Mouse (Mus musculus) neural tube, embryonic 12.5 days (tissue): ENCODE results near the gene Vmn2r115. TPM values are rescaled to one million over a fixed set of nuclear protein-coding genes. Genes with fewer than 3 reads are reported as not detected.
"Not testable (repeated sequence)": the region's sequence is repeated elsewhere in the genome, so short reads cannot be mapped to it uniquely, and the experiment has no call there.

Experiments
- ATAC-seq: fragments of 200-750 bp; cut with Nextera tagmentation; 2 replicates; pipeline ENCODE4 v1.8.0; 2017; ENCODE audit warnings: low read depth, mild to moderate bottlenecking, moderate TSS enrichment, moderate library complexity; ENCODE audit not compliant: low FRiP score
- H3K27ac ChIP-seq: fragments of 300-500 bp; sonication (generic); 2 replicates; pipeline ENCODE4 v1.5.1; 2016
- H3K27me3 ChIP-seq: fragments of 300-500 bp; sonication (generic); replicated peaks from 2 replicates; pipeline ENCODE4 v1.6.1; 2016; ENCODE audit warnings: mild to moderate bottlenecking
- H3K36me3 ChIP-seq: fragments of 300-500 bp; sonication (generic); 2 replicates; pipeline ENCODE4 v1.6.1; 2016; ENCODE audit warnings: mild to moderate bottlenecking
- H3K4me1 ChIP-seq: fragments of 300-500 bp; sonication (generic); 2 replicates; pipeline ENCODE4 v1.6.1; 2016
- H3K4me2 ChIP-seq: fragments of 300-500 bp; sonication (generic); replicated peaks from 2 replicates; pipeline ENCODE4 v1.6.1; 2016; ENCODE audit warnings: mild to moderate bottlenecking
- H3K4me3 ChIP-seq: fragments of 300-500 bp; sonication (generic); 2 replicates; pipeline ENCODE4 v1.5.1; 2016
- H3K9ac ChIP-seq: fragments of 300-500 bp; sonication (generic); 2 replicates; pipeline ENCODE4 v1.6.1; 2016; ENCODE audit warnings: mild to moderate bottlenecking
- H3K9me3 ChIP-seq: fragments of 300-500 bp; sonication (generic); 2 replicates; pipeline ENCODE4 v1.6.1; 2016; ENCODE audit warnings: mild to moderate bottlenecking
- WGBS: fragments of 180-500 bp; shearing (Covaris S2); methylation state at CpG from one replicate; pipeline ENCODE4 v1.1.7; 2016; 5-methylcytosine and 5-hydroxymethylcytosine counted together
- polyA plus RNA-seq: library from polyadenylated mRNA; unstranded; fragments of >200 nt; fragmentation: Nextera tagmentation; extraction: Ambion mirVana; gene quantifications from 2 replicates; pipeline ENCODE4 v1.2.1, GENCODE M21; 2016

Vmn2r115 gene
- polyA plus RNA-seq = not detected in 2 replicates

GRCm38 (mm10) chr17:23343441-23343840 lies at the start of gene Vmn2r115:
Gene Vmn2r115 (plus strand): TSS chr17:23343741.
- WGBS = 49% methylated on average over 2 of the region's 2 CpGs
- not testable (repeated sequence) for H3K9me3 ChIP-seq, H3K9ac ChIP-seq, ATAC-seq, H3K36me3 ChIP-seq, H3K4me1 ChIP-seq, H3K27me3 ChIP-seq, H3K27ac ChIP-seq, H3K4me3 ChIP-seq, H3K4me2 ChIP-seq

DNA sequence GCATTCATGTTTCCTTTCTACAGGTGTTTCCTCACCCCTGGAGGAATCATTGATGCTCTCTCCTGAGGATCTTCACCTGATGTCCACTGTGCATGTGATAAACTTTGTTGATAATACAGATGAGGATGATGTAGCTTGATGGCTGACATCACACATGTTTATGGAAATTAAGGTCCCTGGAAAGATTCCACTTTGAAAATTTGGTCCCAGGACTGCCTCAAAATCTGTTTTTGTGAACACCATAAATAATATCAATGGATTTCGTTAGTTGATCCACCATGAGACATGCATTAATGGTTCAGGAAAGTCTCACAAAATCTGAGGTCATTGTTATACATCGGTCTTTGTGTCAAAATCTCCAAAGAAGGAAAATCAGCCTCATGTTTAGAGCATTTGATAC lies 31.1 kb upstream of the Vmn2r115 start, which contains the start of gene Vmn2r114:
Vmn2r114 (minus strand) TSS at position 101 of the 400 bp plus-strand sequence.
- H3K4me3 ChIP-seq, H3K27me3 ChIP-seq, H3K4me2 ChIP-seq, ATAC-seq, H3K9me3 ChIP-seq, H3K27ac ChIP-seq, H3K9ac ChIP-seq, H3K36me3 ChIP-seq, H3K4me1 ChIP-seq: not testable (repeated sequence)
- 67% methylated on average over 2 of the region's 2 CpGs for WGBS

GRCm38 (mm10) chr17:23330657-23331056 lies 12.9 kb upstream of the Vmn2r115 start:
- H3K4me2 ChIP-seq = no peak overlapping the region
- H3K4me3 ChIP-seq = no peak overlapping the region
- no peak overlapping the region for H3K9ac ChIP-seq
- peaks cover 11% of the 10 kb centered on the region for H3K9me3 ChIP-seq
- no peaks in the 10 kb centered on the region for H3K36me3 ChIP-seq
- 77% methylated on average over 6 of the region's 6 CpGs for WGBS
- ATAC-seq = no peak
- no peak overlapping the region for H3K27ac ChIP-seq
- no peaks in the 10 kb centered on the region for H3K27me3 ChIP-seq
- no peaks in the 10 kb centered on the region for H3K4me1 ChIP-seq

GRCm38 (mm10) chr17:23351644-23352043 lies 8.1 kb downstream of the Vmn2r115 start:
- H3K27me3 ChIP-seq = no peaks in the 10 kb centered on the region
- H3K9me3 ChIP-seq = no peaks in the 10 kb centered on the region
- no peak overlapping the region for H3K9ac ChIP-seq
- no peaks in the 10 kb centered on the region for H3K4me1 ChIP-seq
- no peak overlapping the region for H3K27ac ChIP-seq
- H3K36me3 ChIP-seq = no peaks in the 10 kb centered on the region
- no peak overlapping the region for H3K4me2 ChIP-seq
- no peak for ATAC-seq
- WGBS = 78% methylated on average over 1 of the region's 1 CpGs
- no peak overlapping the region for H3K4me3 ChIP-seq

DNA sequence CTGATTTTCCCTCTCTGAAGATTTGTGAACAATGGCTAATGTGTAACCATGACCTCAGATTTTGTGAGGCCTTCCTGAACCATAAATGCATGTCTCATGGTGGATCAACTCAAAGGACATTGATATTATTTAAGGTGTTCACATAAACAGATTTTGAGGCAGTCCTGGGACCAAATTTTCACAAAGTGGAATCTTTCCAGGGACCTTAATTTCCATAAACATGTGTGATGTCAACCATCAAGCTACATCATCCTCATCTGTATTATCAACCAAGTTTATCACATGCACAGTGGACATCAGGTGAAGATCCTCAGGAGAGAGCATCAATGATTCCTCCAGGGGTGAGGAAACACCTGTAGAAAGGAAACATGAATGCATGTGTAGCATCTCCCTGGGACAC lies 40.8 kb downstream of the Vmn2r115 start, which contains the start of gene Vmn2r116:
Vmn2r116 (plus strand) TSS at position 301 of the 400 bp plus-strand sequence.
- H3K4me2 ChIP-seq, H3K4me3 ChIP-seq, H3K9ac ChIP-seq, H3K27me3 ChIP-seq, H3K9me3 ChIP-seq, ATAC-seq, H3K36me3 ChIP-seq, H3K4me1 ChIP-seq, H3K27ac ChIP-seq: not testable (repeated sequence)

Other genes with a start within 250 kb of the Vmn2r115 start
- gene Zfp40, start 150.5 kb upstream of the Vmn2r115 start, polyA plus RNA-seq = 16.2 and 21.2 TPM in 2 replicates
- gene Vmn2r114, start 31.2 kb upstream of the Vmn2r115 start, polyA plus RNA-seq = not detected in 2 replicates
- not detected in 2 replicates for gene Vmn2r116, start 40.9 kb downstream of the Vmn2r115 start, polyA plus RNA-seq
- gene Vmn2r117, start 136.0 kb downstream of the Vmn2r115 start, polyA plus RNA-seq = not detected in 2 replicates
- 21.3 and 22.6 TPM in 2 replicates for gene Zfp213, start 220.5 kb downstream of the Vmn2r115 start, polyA plus RNA-seq